14 mouse cellular contexts compared by ENCODE assay signal in genomic region chr10:120066319-120066718, GRCm38 (mm10).
"Had no signal": no experiment of that assay in that cellular context is flagged by ENCODE, and none has a peak within 500 bp of the region (broad histone marks: within the 10 kb centered on the region; RNA-seq: fewer than 3 reads in every experiment).

No protein-coding gene starts in this region.

- DNase-seq: gastrocnemius, postnatal 10 days; gastrocnemius, postnatal 25 days; heart, adult 18-20 months; heart, postnatal 10 days; heart, postnatal 4 days; kidney, adult 11 months; kidney, adult 2 months; kidney, postnatal 10 days; kidney, postnatal 25 days; kidney, postnatal 4 days; liver; liver, embryonic 13.5 days had no signal

- ATAC-seq: hindbrain, embryonic 16.5 days; intestine, embryonic 16.5 days had no signal
